Mouse (Mus musculus): ENCODE results near the gene Ablim1. TPM values are rescaled to one million over a fixed set of nuclear protein-coding genes. Genes with fewer than 3 reads are reported as not detected.

The Ablim1 gene
- polyA plus RNA-seq, 1 experiment from 2014 or later = 46.9 TPM

DNA sequence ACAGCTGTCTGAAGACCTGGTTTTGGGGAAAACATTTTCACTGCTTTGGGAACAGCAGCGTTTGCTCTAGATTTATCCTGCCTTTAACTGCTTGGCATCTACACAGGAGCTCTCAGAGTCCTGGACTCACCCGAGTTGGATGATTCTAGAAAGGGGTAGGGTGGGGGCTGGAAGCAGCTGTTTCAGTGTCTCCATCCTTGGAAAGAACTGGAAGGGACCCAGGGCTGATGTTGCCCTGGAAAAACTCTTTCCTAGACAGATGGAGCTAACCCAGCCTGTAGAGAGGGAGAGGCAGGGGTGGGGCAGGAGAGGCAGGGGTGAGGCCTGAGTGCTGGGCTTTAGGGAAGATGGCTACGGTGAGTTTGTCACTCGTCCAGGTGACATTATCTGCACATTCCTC is 330.5 kb downstream of the Ablim1 start:
- 51% methylated on average over 4 of the region's 4 CpGs for WGBS
- no peaks in the 10 kb centered on the region for H3K27me3 ChIP-seq (ENCODE audit: control insufficient read depth, insufficient read depth, low read length)
- no peaks in the 10 kb centered on the region for H3K9me3 ChIP-seq (ENCODE audit: control insufficient read depth, low read length)
- no peaks in the 10 kb centered on the region for H3K36me3 ChIP-seq (ENCODE audit: control insufficient read depth, insufficient read depth, low read length)
- ATAC-seq (ENCODE audit: insufficient number of reproducible peaks, insufficient read depth, low FRiP score, low read depth) = no peak
- no peak overlapping the region for H3K9ac ChIP-seq (ENCODE audit: low read length)
- peaks cover 24 to 42% of the 10 kb centered on the region in 2 experiments for H3K4me1 ChIP-seq (ENCODE audit: control insufficient read depth in 2 of 2, insufficient read depth in 2 of 2, low read length in 2 of 2)
- H3K4me3 ChIP-seq (ENCODE audit: control insufficient read depth in 1 of 2, insufficient read depth in 1 of 2, low read depth in 1 of 2, low read length in 2 of 2) = no peak overlapping the region
- no peak overlapping the region for H3K27ac ChIP-seq (replicated peaks in 1 of 2; ENCODE audit: control insufficient read depth in 1 of 2, insufficient read depth in 1 of 2, low read depth in 2 of 2, low read length in 2 of 2)
- no peak overlapping the region for H3K4me2 ChIP-seq (ENCODE audit: low read length)

DNA sequence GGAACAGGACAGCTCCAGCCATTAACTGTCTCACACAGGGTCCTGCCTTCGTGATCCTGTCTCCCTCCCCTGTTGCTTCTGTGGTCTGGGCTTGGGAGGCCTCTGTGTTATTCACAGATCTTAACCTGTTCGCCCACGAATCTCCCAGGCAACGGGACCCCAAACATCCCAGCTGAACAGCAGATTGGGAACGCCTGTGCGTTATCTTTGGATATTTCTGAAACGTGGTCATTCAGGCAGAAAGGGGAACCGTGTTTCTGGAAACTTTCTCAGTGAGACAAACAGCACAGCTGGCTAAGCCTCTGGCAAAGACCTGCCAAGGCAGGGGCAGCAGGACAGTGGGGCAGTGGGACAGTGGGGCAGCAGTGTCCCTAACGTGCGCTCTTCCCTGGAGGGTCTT is 331.0 kb downstream of the Ablim1 start:
- Histone ChIP-seq H3K27ac (replicated peaks in 1 of 2; ENCODE audit: control insufficient read depth in 1 of 2, insufficient read depth in 1 of 2, low read depth in 2 of 2, low read length in 2 of 2) (no peak overlapping the region), H3K9me3 (ENCODE audit: control insufficient read depth, low read length) (no peaks in the 10 kb centered on the region), H3K27me3 (ENCODE audit: control insufficient read depth, insufficient read depth, low read length) (no peaks in the 10 kb centered on the region), H3K4me3 (ENCODE audit: control insufficient read depth in 1 of 2, insufficient read depth in 1 of 2, low read depth in 1 of 2, low read length in 2 of 2) (no peak overlapping the region), H3K4me2 (ENCODE audit: low read length) (no peak overlapping the region), H3K36me3 (ENCODE audit: control insufficient read depth, insufficient read depth, low read length) (no peaks in the 10 kb centered on the region), H3K9ac (ENCODE audit: low read length) (no peak overlapping the region), H3K4me1 (ENCODE audit: control insufficient read depth in 2 of 2, insufficient read depth in 2 of 2, low read length in 2 of 2) (peaks cover 24 to 39% of the 10 kb centered on the region in 2 experiments)
- WGBS = 34% methylated on average over 10 of the region's 10 CpGs
- no peak for ATAC-seq (ENCODE audit: insufficient number of reproducible peaks, insufficient read depth, low FRiP score, low read depth)

Other genes starting within 250 kb of the Ablim1 start
- gene Fam160b1, start 45.8 kb upstream of the Ablim1 start, polyA plus RNA-seq (2014; fragmentation: Nextera tagmentation; extraction: Ambion mirVana) = 13.4 and 15.1 TPM in 2 replicates
- 10.3 and 12.0 TPM in 2 replicates for gene Trub1, start 138.0 kb upstream of the Ablim1 start, polyA plus RNA-seq (2014; fragmentation: Nextera tagmentation; extraction: Ambion mirVana)